Mouse (Mus musculus) natural killer cell, adult 2 months (primary cell): ENCODE data around the gene Fbxl16.

ENCODE experiments used
- DNase-seq, 2 experiments: peaks; one replicate each; pipeline ENCODE4 v3.0.0; 2022; ENCODE audit warnings: low spot score in 2 of 2

The Fbxl16 gene

GRCm38 (mm10) chr17:25842509-25842908 lies 33.6 kb downstream of the Fbxl16 start:
- no peak for DNase-seq

- no peak for DNase-seq
These were observed 34.2 kb downstream of the Fbxl16 start for GRCm38 (mm10) chr17:25843122-25843521.

GRCm38 (mm10) chr17:25843636-25844395 lies 34.9 kb downstream of the Fbxl16 start:
- no peak for DNase-seq

- peak; percentile 90 to 92 for DNase-seq
These were observed 35.6 kb downstream of the Fbxl16 start, which contains the start of gene Rhot2 for GRCm38 (mm10) chr17:25844396-25844901. TSS of gene Rhot2 (minus strand) at chr17:25844851.

- DNase-seq: no peak
These were observed 51.3 kb downstream of the Fbxl16 start for GRCm38 (mm10) chr17:25860229-25860628.

- DNase-seq: peak; percentile 83 to 87
These were observed 52.2 kb downstream of the Fbxl16 start, which contains the start of gene Wdr90 for GRCm38 (mm10) chr17:25860832-25861703. TSS of gene Wdr90 (minus strand) at chr17:25861501.

GRCm38 (mm10) chr17:25861704-25862612 lies 53.1 kb downstream of the Fbxl16 start:
- no peak for DNase-seq

- DNase-seq: no peak
These were observed 54.8 kb downstream of the Fbxl16 start for GRCm38 (mm10) chr17:25863681-25864080.

GRCm38 (mm10) chr17:25864311-25864710 lies 55.4 kb downstream of the Fbxl16 start:
- no peak for DNase-seq

GRCm38 (mm10) chr17:25865288-25865687 lies 56.4 kb downstream of the Fbxl16 start:
- no peak for DNase-seq

GRCm38 (mm10) chr17:25866172-25866571 lies 57.3 kb downstream of the Fbxl16 start:
- no peak for DNase-seq

GRCm38 (mm10) chr17:25867509-25867835 lies 58.6 kb downstream of the Fbxl16 start:
- no peak for DNase-seq

GRCm38 (mm10) chr17:25867836-25868600 lies 59.1 kb downstream of the Fbxl16 start:
- DNase-seq: no peak

- peak in 1 of 2 experiments; percentile 32 for DNase-seq
These were observed 59.8 kb downstream of the Fbxl16 start, which contains the start of gene Mcrip2 for GRCm38 (mm10) chr17:25868601-25869191. TSS of gene Mcrip2 (minus strand) at chr17:25868764.

GRCm38 (mm10) chr17:25869498-25869897 lies 60.6 kb downstream of the Fbxl16 start:
- DNase-seq: no peak

GRCm38 (mm10) chr17:25869954-25870353 lies 61.1 kb downstream of the Fbxl16 start:
- DNase-seq: no peak
